Mouse (Mus musculus) lung, adult 2 months (tissue): ENCODE results near the gene Cdh5. TPM values are rescaled to one million over a fixed set of nuclear protein-coding genes. Genes with fewer than 3 reads are reported as not detected.
"Not testable (repeated sequence)": the region's sequence is repeated elsewhere in the genome, so short reads cannot be mapped to it uniquely, and the experiment has no call there.

Source experiments
- DNase-seq: peaks from one replicate; pipeline ENCODE4 v3.0.0; 2022
- H3K4me1 ChIP-seq: fragments of 200-500 bp; 2 replicates; pipeline ENCODE4 v1.6.1; 2011; ENCODE audit warnings: low read length; ENCODE audit not compliant: control insufficient read depth, insufficient read depth
- H3K4me3 ChIP-seq: fragments of 200-500 bp; replicated peaks from 2 replicates; pipeline ENCODE3; 2011; ENCODE audit warnings: low read depth, mild to moderate bottlenecking, control low read depth, low read length; ENCODE audit errors: extremely low read depth
- CTCF ChIP-seq: fragments of 200-500 bp; IDR thresholded peaks from 2 replicates; pipeline ENCODE4 v1.5.1; 2011; ENCODE audit warnings: mild to moderate bottlenecking, low read length, control low read depth; ENCODE audit not compliant: insufficient read depth
- POLR2A ChIP-seq: fragments of 200-500 bp; IDR thresholded peaks from 2 replicates; pipeline ENCODE4 v1.6.1; 2011; ENCODE audit warnings: low read depth, mild to moderate bottlenecking, control low read depth, low read length, borderline replicate concordance; ENCODE audit errors: extremely low read depth
- WGBS: fragments of 180-500 bp; shearing (Covaris S2); methylation state at CpG from one replicate; pipeline ENCODE4 v1.1.7; 2018; 5-methylcytosine and 5-hydroxymethylcytosine counted together
- polyA plus RNA-seq: library from polyadenylated mRNA; depleted of rRNA; stranded (reverse); fragments of >200 nt; gene quantifications from 2 replicates; pipeline ENCODE4 v1.2.3, GENCODE M21; 2012

The Cdh5 gene
- polyA plus RNA-seq, 1 experiment, result 566 TPM

DNA sequence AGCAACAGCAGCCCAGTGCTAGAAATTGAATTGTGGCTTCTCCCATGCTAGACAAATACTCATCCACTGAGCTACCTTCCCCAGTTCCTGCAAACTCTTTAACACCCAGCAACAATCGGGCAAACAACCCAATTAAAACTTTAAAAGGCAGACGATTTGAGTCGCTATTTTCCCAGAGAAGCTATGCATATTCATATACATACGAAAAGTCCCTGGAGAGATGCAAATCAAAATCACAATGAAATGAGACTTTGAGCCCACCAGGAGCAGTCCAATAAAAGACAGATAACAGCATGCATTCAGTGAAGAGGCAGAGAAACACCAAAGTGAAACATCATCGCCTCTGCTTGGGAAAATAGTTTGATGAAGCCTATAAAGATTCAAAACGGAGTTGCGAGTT is 8.1 kb upstream of the Cdh5 start:
- WGBS, result 79% methylated on average over 7 of the region's 7 CpGs
- DNase-seq, result no peak
- Histone ChIP-seq H3K4me1 (peaks cover 4% of the 10 kb centered on the region; the same call in 1 of the 2 replicates), H3K4me3 (no peak overlapping the region)
- TF ChIP-seq POLR2A (no peak), CTCF (no peak)

DNA sequence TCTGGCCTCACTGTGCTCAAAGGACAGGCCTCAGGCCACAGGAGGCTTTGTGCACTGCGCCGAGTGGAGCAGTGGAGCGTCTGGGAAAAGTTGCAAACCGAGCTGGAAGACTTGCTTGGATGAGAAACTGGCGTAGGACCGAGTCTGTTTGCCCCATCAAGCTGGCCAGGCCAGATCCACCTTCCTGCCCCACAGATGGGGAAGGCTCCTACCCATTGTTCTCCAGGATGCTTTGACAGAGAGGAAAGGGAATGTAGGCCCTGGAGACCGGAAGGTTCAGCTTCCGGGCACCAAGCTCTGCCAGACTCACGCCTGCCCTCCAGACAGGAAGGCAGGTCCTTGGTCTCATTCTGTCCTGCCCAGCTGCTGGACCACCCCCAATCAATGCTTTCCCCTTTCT is 5.8 kb upstream of the Cdh5 start:
- peaks cover 7% of the 10 kb centered on the region; the same call in 1 of the 2 replicates for H3K4me1 ChIP-seq
- no peak overlapping the region for H3K4me3 ChIP-seq
- WGBS, result 46% methylated on average over 9 of the region's 9 CpGs
- no peak for DNase-seq
- TF ChIP-seq CTCF (no peak), POLR2A (0 out of 2 replicates have a peak, but pooled peaks have one; percentile 15)

DNA sequence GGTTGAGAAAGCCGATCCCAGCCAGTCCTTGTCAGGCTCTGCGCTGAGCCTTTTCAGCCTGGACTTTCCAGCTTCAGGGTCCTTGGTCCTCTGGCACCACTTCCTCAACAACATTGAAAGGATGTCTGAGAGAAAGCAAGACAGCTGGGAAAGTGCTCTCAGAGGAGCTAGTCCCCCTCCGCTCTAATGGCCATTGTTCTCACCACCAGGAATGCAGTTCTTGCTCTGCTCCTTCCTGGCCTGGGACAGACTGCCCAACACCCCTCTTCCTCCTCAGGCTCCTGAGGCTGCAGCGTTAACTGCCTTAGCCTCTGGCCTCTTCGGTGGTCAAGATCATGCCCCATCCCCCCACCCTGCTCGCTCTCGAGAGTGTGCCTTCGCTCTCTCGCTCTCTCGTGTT is 4.8 kb upstream of the Cdh5 start:
- Histone ChIP-seq H3K4me1 (peaks cover 6% of the 10 kb centered on the region; the same call in 1 of the 2 replicates), H3K4me3 (no peak overlapping the region)
- DNase-seq, result no peak
- TF ChIP-seq POLR2A, result no peak
- no peak for TF ChIP-seq CTCF
- WGBS, result 39% methylated on average over 10 of the region's 10 CpGs

DNA sequence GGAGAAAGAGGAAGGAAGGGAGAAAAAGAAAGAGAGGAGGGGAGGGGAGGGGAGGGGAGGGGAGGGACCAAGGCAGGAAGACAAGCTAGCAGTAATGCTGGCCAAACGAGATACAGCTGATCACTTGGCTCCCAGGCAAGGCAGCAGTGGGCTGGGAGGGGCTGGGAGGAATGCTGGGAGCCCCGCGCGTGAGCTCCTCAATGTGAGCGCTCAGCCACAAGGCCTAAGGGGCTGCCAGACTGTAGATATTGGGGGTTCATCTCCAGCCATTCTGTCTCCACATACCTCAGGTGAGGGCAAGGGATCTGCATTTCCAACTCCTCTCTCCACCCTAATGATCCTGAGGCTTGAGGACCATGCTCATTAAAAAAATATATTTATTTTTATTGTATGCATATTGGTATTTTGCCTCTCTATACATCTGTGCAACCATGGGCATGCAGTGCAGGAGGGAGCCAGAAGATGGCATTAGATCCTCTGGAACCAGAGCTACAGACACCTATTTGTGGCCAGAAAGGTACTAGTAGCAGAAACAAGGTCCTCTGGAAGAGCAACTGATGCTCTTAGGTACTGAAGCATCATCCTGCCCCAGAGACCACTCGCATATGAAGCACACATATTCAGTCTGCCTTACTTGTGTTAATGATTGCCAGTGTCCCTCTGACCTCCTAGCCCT is 2.6 kb upstream of the Cdh5 start:
- no peak for DNase-seq
- H3K4me3 ChIP-seq, result no peak overlapping the region
- WGBS, result 7% methylated on average over 6 of the region's 6 CpGs
- no peak for TF ChIP-seq POLR2A
- TF ChIP-seq CTCF, result peak; percentile 42; the same call in 1 of the 2 replicates
- H3K4me1 ChIP-seq, result peaks cover 5% of the 10 kb centered on the region; the same call in 1 of the 2 replicates

DNA sequence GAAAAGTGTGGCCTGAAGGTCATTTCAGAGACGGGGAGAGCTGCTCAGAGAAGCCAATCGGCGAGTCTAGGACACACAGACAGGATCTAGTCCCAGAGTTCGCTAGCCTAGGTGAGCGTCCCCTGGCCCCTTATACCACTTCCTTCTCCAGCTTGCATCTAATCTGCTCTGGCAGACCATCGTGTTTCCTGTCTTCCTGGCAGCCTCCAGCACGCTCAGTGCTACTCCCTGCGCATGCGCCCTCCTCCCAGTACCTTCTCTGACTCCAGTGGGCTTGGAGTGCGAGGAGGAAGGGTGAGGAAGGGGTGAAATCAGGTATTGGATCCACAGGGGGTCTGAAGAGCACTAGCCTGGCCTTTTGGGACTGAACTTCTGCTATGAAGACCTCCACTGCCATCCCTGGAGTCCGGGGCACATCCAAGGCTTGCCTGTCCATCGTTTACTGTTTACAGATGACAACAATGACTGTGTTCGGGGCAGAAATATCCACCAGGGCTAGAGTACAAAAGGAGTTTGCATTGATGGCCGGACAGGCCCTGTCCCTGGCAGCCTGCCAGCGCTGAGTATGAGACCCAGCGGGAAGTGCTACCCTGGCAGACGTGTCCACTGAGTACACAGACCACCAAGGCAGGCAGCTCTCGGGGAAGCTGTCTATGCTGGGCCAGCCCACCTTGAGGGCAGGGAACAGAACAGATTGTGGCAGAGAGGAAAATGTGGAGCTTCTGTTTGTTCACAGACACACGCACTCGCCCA is 1.9 kb upstream of the Cdh5 start:
- WGBS, result 35% methylated on average over 20 of the region's 20 CpGs
- Histone ChIP-seq H3K4me1 (peaks cover 5% of the 10 kb centered on the region; the same call in 1 of the 2 replicates), H3K4me3 (peak overlapping the region; percentile 11)
- peak; percentile 42 for DNase-seq
- no peak for TF ChIP-seq CTCF
- TF ChIP-seq POLR2A, result 0 out of 2 replicates have a peak, but pooled peaks have one; percentile 7

DNA sequence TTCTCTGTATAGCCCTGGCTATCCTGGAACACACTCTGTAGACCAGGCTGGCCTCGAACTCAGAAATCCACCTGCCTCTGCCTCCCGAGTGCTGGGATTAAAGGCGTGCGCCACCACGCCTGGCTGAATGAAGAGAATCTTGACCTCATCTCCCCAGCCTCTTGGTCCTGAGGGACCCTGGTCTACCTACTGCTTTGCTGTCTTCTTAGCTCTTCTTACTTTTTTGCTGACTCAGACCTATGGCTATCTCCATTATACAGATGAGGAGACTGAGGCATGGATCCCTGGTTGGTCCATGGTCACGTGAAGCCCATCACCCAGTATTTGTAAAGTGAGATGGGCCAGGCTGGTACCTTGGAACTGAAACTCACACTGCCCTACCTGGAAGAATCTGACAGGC is 701 bp upstream of the Cdh5 start:
- WGBS, result 93% methylated on average over 6 of the region's 6 CpGs
- H3K4me3 ChIP-seq, result not testable (repeated sequence)

DNA sequence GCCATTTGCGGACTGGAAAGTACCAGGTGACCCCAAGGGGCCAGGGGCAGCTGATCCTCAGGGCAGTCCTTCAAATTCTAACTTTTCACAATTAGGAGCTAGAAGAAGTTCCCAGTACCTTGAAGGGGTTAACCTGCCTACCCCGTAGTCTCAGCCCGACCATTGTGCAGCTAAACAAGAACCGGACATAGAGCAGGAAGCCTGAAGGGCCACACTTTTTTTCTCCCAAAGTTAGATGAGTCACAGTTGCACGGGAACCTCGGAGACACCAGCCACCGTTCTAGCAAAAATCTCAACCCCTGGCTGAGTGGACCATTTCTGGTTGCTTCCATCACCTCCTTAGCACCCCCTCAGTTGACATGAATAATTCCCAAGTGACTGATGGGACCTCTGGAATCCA is 2.0 kb downstream of the Cdh5 start:
- 23% methylated on average over 7 of the region's 7 CpGs for WGBS
- TF ChIP-seq POLR2A (no peak), CTCF (no peak)
- peak overlapping the region; percentile 68 for H3K4me3 ChIP-seq
- DNase-seq, result no peak
- H3K4me1 ChIP-seq, result peaks cover 13% of the 10 kb centered on the region

More for the DNA sequence above, 701 bp upstream of the Cdh5 start:
- not testable (repeated sequence) for H3K4me1 ChIP-seq, DNase-seq

DNA sequence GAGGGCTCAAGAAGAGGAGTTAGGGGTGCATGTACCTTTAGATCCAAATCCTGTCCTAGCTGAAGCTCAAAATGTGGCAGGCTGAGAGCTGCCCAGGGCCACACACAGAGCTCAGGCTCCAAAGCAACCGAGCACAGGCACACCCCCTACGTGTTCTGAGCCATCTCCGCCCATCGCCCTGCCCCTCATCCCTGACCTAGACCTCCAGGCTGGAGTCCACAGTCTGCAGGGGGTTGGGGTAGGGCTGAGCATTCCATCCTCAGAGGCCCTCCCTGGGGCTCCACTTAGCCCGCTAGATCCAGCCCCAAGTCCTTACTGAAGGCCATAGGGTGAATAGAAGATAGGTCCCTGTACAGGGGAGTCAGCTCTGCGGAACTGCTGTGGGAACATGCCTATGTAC is 4.3 kb downstream of the Cdh5 start:
- no peak for DNase-seq
- Histone ChIP-seq H3K4me1 (peaks cover 14% of the 10 kb centered on the region), H3K4me3 (peak overlapping the region; percentile 43)
- TF ChIP-seq POLR2A (no peak), CTCF (no peak)
- 45% methylated on average over 6 of the region's 6 CpGs for WGBS

DNA sequence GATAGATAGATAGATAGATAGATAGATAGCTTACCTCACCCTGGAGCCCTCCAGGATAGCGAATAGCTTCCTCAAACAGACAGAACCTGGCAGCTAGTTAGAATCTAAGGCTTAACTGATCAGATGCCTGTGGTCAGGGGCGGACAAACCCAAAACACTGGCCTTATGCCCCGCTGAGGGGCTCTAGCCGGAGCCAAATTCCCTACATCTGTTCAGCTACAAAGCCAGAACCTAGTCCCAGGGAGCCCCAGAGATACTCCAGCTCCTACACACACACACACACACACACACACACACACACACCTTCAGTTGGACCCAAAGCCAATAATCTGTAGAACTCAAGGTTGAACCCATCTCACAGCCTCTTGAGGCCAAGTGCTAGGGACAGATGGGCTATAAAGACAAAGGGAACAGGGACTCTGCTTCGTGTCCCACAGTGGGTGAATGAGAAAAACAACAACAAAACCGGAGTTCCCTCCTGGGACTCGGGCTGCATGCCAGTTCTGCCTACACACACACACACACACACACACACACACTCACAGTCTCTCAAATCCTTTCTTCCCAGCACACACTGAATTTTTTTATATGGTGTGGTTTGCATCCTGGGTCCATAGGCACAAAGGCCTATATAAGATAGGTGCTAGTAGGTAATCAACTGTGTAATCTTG is 5.0 kb downstream of the Cdh5 start:
- no peak for DNase-seq
- Histone ChIP-seq H3K4me1 (peaks cover 14% of the 10 kb centered on the region), H3K4me3 (no peak overlapping the region)
- 50% methylated on average over 7 of the region's 7 CpGs for WGBS
- TF ChIP-seq POLR2A (no peak), CTCF (no peak)
